Mouse (Mus musculus): ENCODE measurements around the gene Fam81a.

DNA sequence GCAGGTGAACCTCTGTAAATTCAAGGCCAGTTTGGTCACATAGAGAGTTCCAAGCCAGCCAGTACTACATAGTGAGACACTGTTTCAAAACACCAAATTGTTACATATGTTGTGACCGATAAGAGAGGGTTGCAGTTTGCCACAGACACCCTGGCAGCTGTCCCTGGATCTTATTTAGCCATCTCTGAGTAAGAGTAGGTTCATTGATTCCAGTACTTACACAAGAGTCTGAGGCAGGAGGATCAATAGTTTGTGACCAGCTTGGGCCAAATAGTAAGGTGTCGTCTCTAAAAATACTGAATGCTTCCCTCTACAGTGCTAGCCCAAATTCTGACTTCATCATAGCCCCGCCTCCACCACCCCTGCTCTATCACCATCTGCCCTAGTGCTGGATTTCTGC, 64.3 kb downstream of the Fam81a start:
- TF ChIP-seq CTCF (IDR thresholded peaks at IDR 0.05; ENCODE audit: control insufficient read depth, insufficient read depth, insufficient replicate concordance, low read depth, low read length) (no peak), POLR2A (IDR thresholded peaks at IDR 0.05; ENCODE audit: control insufficient read depth, low read depth, low read length) (no peak)

Measured in testis, adult 2 months (tissue).